Mouse (Mus musculus) 3134 (cell line): ENCODE data around the gene Cep57l1.
"Not testable (repeated sequence)": the region's sequence is repeated elsewhere in the genome, so short reads cannot be mapped to it uniquely, and the experiment has no call there.

Source experiments
- DNase-seq: peaks from one replicate; pipeline ENCODE4 v3.0.0-alpha.2; 2011; ENCODE audit warnings: low spot score; ENCODE audit not compliant: insufficient read length; ENCODE audit errors: extremely low read depth

The Cep57l1 gene

DNA sequence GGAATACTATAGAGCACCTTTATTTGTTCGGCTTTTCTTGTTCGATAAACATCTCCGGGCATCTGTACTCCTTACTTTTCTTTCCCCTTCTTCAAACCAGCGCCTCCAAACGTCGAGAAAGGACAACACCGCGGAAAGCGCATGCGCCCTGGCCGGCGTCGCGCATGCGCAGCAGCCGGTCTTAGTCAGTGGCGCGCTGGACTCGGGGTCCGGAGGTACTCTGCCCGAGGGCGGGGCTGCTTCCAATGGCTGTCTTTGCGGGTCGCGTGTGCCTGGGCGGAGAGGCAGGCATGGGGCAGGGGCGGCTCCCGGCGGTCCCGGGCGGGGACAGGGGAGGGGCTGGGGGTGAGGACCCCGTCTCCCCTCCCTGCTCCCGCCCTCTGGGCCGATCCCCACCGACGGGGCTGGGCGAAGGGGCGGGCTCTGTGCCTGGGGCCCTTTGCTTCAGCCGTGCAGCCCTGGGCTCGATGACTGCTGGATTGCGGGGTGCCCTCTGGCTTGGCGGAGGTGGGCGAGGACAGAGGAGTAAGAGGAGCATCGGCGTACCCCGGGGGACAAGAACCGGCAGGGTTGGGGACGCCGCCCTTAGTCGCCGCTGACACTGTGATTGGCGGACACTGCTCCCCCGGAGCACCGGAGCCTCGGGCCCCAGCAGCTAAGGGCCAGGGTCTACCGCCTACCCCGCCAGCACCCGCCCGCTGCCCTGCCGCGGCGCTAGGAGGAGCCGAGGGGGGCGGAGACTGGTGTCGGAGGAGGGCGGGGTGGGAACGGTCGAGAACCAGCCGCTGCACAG, at the start of gene Cep57l1, which contains the start of gene Sesn1:
Gene Cep57l1 (minus strand): TSS at position 101 of the 793 bp plus-strand sequence.
Gene Sesn1 (plus strand): TSS at position 165 of the 793 bp plus-strand sequence.
- peak; percentile 95 for DNase-seq

DNA sequence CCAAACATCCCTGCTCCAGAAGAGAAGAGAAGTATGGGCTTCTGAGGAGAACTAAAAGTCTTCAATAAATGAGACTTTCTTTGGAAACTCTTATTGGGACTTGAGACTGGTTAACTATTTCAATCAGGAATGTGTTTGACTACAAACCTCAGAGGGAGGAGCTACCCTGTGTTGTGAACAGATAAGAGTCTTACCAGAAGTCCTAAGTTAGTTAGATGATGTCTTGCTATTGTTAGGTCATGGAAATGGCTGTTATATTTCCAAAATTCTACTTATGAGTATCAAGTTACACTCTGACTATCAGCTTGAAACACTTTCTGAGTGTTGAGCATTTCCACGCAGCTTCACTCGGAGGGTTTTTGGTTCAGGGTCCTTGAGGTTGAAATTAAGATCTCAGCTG, 39.0 kb upstream of the Cep57l1 start:
- no peak for DNase-seq

GRCm38 (mm10) chr10:41847737-41848136, 38.1 kb upstream of the Cep57l1 start:
- no peak for DNase-seq

- no peak for DNase-seq
These were observed 29.2 kb upstream of the Cep57l1 start for GRCm38 (mm10) chr10:41838911-41839310.

GRCm38 (mm10) chr10:41834131-41834530, 24.5 kb upstream of the Cep57l1 start:
- DNase-seq = no peak

DNA sequence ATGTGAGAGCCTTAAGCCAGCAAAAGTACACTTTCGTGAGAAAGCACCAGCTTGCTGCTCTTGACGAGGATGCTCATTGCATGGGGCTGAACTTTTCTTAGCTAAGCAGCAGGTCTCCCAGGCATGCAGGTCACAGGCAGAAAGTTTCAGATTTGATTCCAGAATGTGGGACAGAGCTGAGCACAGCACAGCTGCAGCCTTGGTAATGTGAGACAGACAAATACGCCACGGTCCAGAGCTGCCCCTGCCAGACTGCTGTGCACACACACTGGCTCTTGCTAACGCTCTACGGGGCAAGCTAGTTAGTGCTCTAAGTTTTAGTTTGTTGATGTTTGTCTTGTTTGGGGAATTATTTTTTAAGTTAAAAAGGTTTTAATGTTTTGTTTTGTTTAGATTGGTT, 22.5 kb upstream of the Cep57l1 start:
- DNase-seq = no peak

DNA sequence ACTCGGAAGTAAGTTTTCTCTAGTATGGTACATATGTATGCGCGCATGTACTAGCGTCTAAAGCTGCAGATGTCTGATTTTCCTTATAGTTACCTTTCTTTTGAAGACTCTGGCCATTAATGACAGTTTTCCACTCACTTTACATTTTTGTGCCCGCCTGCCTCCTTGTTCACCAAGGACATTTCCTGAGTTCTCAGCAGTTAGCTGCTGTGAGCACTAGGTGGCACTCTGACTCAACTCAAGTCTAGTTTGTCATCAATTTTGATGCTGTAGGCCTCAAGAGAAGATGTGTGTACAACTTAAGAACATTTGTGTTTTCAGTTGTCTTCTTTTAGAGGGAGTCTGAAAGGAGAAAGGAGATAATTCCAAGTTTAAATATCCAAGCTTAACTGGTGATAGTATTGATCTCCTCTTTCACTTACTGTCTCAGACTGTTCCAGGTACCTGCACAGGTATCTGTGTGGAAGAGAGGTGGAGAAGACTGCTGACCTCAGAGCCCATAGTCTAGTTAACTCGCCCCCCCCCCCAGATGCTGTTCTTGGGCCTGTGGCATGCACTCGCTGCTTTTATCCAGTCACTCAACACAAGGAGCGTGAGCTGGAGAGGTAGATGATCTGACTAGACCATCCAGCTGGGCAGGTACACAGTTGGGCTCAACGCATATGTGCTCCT, 21.3 kb upstream of the Cep57l1 start:
- DNase-seq = no peak

DNA sequence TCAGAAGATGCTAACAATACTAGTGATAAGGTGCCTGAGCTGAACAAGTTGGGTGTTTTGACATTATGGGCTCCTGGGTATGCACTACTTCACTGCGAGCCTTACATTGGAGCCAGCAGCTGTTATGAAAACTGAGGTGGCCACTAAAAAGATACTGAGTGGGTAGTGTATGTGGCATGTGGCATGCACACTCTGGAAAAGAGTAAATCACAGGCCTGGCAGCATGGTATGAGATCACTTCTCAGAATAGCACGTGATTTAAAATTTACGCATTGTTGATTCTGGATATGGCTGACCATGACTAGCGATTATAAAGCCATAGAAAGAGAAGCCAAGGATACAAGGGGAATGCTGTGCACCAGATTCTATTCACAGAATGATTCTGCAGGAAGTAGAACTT, 20.8 kb upstream of the Cep57l1 start:
- no peak for DNase-seq

GRCm38 (mm10) chr10:41829980-41830379, 20.3 kb upstream of the Cep57l1 start:
- no peak for DNase-seq

GRCm38 (mm10) chr10:41829191-41829590, 19.5 kb upstream of the Cep57l1 start:
- DNase-seq = no peak

GRCm38 (mm10) chr10:41827784-41828183, 18.1 kb upstream of the Cep57l1 start:
- DNase-seq = no peak

DNA sequence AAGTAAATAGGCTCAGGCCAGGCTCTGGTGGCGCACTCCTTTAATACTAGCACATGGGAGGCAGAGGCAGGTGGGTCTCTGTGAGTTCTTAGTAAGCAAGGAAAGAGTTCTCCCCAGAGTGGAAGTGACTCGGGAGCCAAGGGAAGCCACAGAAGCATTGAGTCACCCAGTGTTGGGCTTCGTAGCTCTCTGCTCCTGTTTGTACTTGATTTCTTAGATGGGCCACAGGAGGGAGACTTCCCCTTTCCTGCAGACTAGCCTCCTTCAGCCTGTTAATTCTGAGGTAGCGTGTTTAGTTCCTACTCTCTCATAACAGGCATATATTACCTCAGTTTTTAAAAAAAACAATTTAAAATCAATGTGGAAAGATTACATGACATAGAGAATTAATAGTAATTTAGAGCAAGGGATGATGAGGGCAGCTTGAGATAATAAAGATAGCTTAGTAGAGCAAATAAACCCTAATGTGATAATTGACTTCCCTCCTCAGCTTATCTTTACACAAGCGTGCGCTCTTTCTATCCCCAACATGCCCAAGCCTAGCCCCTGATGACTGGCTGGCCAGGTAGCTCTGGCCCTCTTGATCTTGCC, 16.9 kb upstream of the Cep57l1 start:
- peak; percentile 31 for DNase-seq

DNA sequence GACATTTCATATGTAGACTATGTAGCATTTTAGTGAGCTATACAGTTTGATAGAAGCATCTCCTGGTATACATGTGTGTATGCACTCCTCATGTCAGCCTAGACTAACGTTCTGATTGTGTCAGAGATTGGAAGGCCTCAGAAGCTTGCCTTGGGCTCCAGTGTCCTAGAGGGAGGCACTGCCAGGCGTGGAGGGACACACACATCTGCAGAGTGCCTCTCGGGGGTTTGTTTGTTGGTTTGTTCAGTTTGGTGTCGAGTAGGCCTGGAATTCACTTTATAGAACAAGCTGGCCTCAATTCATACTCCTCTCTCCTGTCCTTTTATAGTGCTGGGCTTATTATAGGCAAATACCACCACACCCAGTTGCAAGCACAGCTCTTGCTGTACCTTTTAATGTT, 16.3 kb upstream of the Cep57l1 start:
- no peak for DNase-seq

- DNase-seq = no peak
These were observed 15.4 kb upstream of the Cep57l1 start for GRCm38 (mm10) chr10:41825041-41825440.

DNA sequence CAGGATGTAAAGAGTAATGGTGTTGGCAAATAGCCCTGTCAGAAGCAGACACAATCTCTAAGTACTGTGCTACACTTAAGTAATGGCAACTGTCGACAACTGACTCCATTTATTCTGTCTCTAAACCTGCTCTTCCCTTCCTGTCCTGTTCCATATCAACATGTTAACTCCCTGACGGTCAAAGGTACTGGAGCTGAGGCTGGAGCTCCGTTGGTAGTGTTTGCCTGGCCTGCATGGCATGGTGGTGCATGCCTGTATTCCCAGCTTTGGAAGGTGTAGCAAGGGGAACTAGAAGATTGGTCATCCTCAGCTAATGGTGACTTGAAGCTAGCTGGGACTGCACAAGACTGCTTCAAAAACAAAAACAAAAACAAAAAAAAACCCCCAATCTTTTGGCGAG, 14.2 kb upstream of the Cep57l1 start:
- DNase-seq = no peak

- not testable (repeated sequence) for DNase-seq
These were observed 13.6 kb upstream of the Cep57l1 start for GRCm38 (mm10) chr10:41823282-41823675.

- DNase-seq = no peak
These were observed 13.1 kb upstream of the Cep57l1 start for GRCm38 (mm10) chr10:41822573-41823281.

DNA sequence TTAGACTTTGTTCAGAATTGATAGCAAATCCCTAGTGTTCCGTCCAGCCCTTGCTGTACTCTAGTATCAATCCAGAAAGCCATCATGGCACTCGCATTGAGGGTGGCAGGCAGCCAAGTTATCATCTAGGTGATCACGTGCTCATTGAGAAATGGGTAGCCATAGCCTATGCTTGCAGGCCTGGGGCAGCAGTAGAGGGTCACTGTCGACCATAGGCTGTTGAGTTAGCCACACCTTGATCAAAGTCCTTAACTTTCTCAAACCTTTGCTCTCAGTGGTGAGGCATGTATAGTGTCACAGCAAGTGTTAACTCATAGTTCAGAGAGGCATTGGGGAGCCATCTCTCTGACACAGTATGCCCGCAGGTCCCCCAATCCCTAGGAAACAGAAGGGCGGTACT, 11.5 kb upstream of the Cep57l1 start:
- DNase-seq = no peak

- no peak for DNase-seq
These were observed 10.7 kb upstream of the Cep57l1 start for GRCm38 (mm10) chr10:41820401-41820800.

- DNase-seq = no peak
These were observed 9.6 kb upstream of the Cep57l1 start for GRCm38 (mm10) chr10:41819307-41819706.

DNA sequence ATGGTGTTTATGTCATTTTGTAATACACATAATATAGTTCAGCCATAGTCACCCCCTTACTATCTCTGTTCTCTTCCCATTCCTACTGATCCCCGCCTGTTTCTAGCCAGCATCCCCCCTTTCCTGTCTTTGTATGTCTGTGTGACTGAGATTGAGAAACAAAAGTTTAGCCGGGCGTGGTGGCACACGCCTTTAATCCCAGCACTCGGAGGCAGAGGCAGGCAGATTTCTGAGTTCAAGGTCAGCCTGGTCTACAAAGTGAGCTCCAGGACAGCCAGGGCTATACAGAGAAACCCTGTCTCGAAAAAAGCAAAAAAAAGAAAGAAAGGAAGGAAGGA, 9.0 kb upstream of the Cep57l1 start:
- DNase-seq = not testable (repeated sequence)
